Mouse (Mus musculus) ES-Bruce4 (cell line): ENCODE results near the gene Prrxl1. TPM values are rescaled to one million over a fixed set of nuclear protein-coding genes. Genes with fewer than 3 reads are reported as not detected.

Experiments used
- H3K27ac ChIP-seq: 2 replicates; pipeline ENCODE4 v1.5.1; 2012; ENCODE audit warnings: low read length, inconsistent platforms; ENCODE audit not compliant: insufficient read depth
- H3K27me3 ChIP-seq: 2 replicates; pipeline ENCODE4 v1.6.1; 2012; ENCODE audit warnings: mild to moderate bottlenecking, low read length, inconsistent platforms; ENCODE audit not compliant: control insufficient read depth, poor library complexity, insufficient read depth, severe bottlenecking
- H3K36me3 ChIP-seq: 2 replicates; pipeline ENCODE4 v1.6.1; 2012; ENCODE audit warnings: inconsistent platforms, mild to moderate bottlenecking, low read length, moderate library complexity; ENCODE audit not compliant: control insufficient read depth, poor library complexity, insufficient read depth, severe bottlenecking
- H3K4me1 ChIP-seq: one replicate; pipeline ENCODE4 v1.8.1; 2011; ENCODE audit warnings: low read length; ENCODE audit not compliant: control insufficient read depth, insufficient read depth
- H3K4me3 ChIP-seq: 2 replicates; pipeline ENCODE4 v1.5.1; 2011; ENCODE audit warnings: low read depth, mild to moderate bottlenecking, low read length
- H3K9ac ChIP-seq: 2 replicates; pipeline ENCODE4 v1.6.1; 2012; ENCODE audit warnings: low read depth, mild to moderate bottlenecking, inconsistent platforms; ENCODE audit not compliant: poor library complexity, severe bottlenecking
- H3K9me3 ChIP-seq: replicated peaks from 2 replicates; pipeline ENCODE4 v1.6.1; 2012; ENCODE audit warnings: mild to moderate bottlenecking, low read length, inconsistent platforms; ENCODE audit not compliant: control insufficient read depth, poor library complexity, insufficient read depth, severe bottlenecking
- CTCF ChIP-seq: IDR thresholded peaks from one replicate; pipeline ENCODE4 v1.8.1; 2011; ENCODE audit warnings: low read depth, low read length
- EP300 ChIP-seq: IDR thresholded peaks from 2 replicates; pipeline ENCODE4 v1.6.1; 2011; ENCODE audit warnings: low read depth, low read length; ENCODE audit not compliant: insufficient read depth
- POLR2A ChIP-seq: IDR thresholded peaks from one replicate; pipeline ENCODE4 v1.8.1; 2011; ENCODE audit warnings: low read length; ENCODE audit not compliant: insufficient read depth
- polyA plus RNA-seq: library from polyadenylated mRNA; stranded (reverse); fragments of >200 nt; gene quantifications from 2 replicates; pipeline ENCODE4 v1.2.4, GENCODE M21; 2011; ENCODE audit warnings: low read depth; ENCODE audit not compliant: missing spikeins, insufficient read depth, insufficient read length

The Prrxl1 gene
- polyA plus RNA-seq, 1 experiment: not detected

GRCm38 (mm10) chr14:32563661-32564060 is 35.5 kb upstream of the Prrxl1 start:
- Histone ChIP-seq H3K27ac (no peak overlapping the region), H3K36me3 (no peaks in the 10 kb centered on the region; the same call in 1 of the 2 replicates)
- TF ChIP-seq CTCF (no peak), EP300 (no peak), POLR2A (no peak)

GRCm38 (mm10) chr14:32572519-32572918 is 26.7 kb upstream of the Prrxl1 start:
- no peak overlapping the region for H3K9ac ChIP-seq
- H3K4me1 ChIP-seq: no peaks in the 10 kb centered on the region
- H3K27ac ChIP-seq: no peak overlapping the region
- no peaks in the 10 kb centered on the region for H3K27me3 ChIP-seq
- no peaks in the 10 kb centered on the region; the same call in 1 of the 2 replicates for H3K36me3 ChIP-seq
- TF ChIP-seq CTCF: no peak
- no peaks in the 10 kb centered on the region for H3K9me3 ChIP-seq
- no peak overlapping the region for H3K4me3 ChIP-seq

More at GRCm38 (mm10) chr14:32563661-32564060, 35.5 kb upstream of the Prrxl1 start:
- H3K9me3 ChIP-seq: no peaks in the 10 kb centered on the region
- no peak overlapping the region for H3K9ac ChIP-seq
- H3K27me3 ChIP-seq: no peaks in the 10 kb centered on the region
- H3K4me1 ChIP-seq: no peaks in the 10 kb centered on the region
- H3K4me3 ChIP-seq: no peak overlapping the region

GRCm38 (mm10) chr14:32578420-32578819 is 20.8 kb upstream of the Prrxl1 start:
- no peaks in the 10 kb centered on the region for H3K4me1 ChIP-seq
- no peaks in the 10 kb centered on the region for H3K36me3 ChIP-seq
- H3K4me3 ChIP-seq: no peak overlapping the region

GRCm38 (mm10) chr14:32583696-32584095 is 15.5 kb upstream of the Prrxl1 start:
- Histone ChIP-seq H3K27me3 (no peaks in the 10 kb centered on the region), H3K4me1 (no peaks in the 10 kb centered on the region), H3K36me3 (no peaks in the 10 kb centered on the region), H3K9ac (no peak overlapping the region), H3K27ac (no peak overlapping the region), H3K4me3 (no peak overlapping the region), H3K9me3 (no peaks in the 10 kb centered on the region)
- TF ChIP-seq CTCF (no peak), EP300 (no peak), POLR2A (no peak)

More at GRCm38 (mm10) chr14:32578420-32578819, 20.8 kb upstream of the Prrxl1 start:
- Histone ChIP-seq H3K27me3 (no peaks in the 10 kb centered on the region), H3K9me3 (no peaks in the 10 kb centered on the region), H3K9ac (no peak overlapping the region), H3K27ac (no peak overlapping the region)
- TF ChIP-seq EP300 (no peak), CTCF (no peak), POLR2A (no peak)

GRCm38 (mm10) chr14:32587013-32587784 is 12.0 kb upstream of the Prrxl1 start:
- H3K4me3 ChIP-seq: no peak overlapping the region
- H3K27me3 ChIP-seq: no peaks in the 10 kb centered on the region
- no peaks in the 10 kb centered on the region for H3K4me1 ChIP-seq
- no peak overlapping the region for H3K27ac ChIP-seq
- H3K9ac ChIP-seq: no peak overlapping the region
- TF ChIP-seq POLR2A (no peak), CTCF (peak; percentile 74)
- no peaks in the 10 kb centered on the region for H3K36me3 ChIP-seq
- H3K9me3 ChIP-seq: no peaks in the 10 kb centered on the region

- Histone ChIP-seq H3K9ac (no peak overlapping the region), H3K4me3 (no peak overlapping the region), H3K27ac (no peak overlapping the region), H3K9me3 (no peaks in the 10 kb centered on the region), H3K27me3 (no peaks in the 10 kb centered on the region), H3K36me3 (no peaks in the 10 kb centered on the region), H3K4me1 (no peaks in the 10 kb centered on the region)
- TF ChIP-seq CTCF (no peak), EP300 (no peak), POLR2A (no peak)
Measured at GRCm38 (mm10) chr14:32590377-32590776, 8.8 kb upstream of the Prrxl1 start.
